Mouse (Mus musculus): Measurements from ENCODE around the gene Cntnap5b. TPM values are rescaled to one million over a fixed set of nuclear protein-coding genes. Genes with fewer than 3 reads are reported as not detected.

The Cntnap5b gene
- not detected in 2 replicates for polyA plus RNA-seq (2012; rRNA removed)

GRCm38 (mm10) chr1:99772614-99773013 is at the start of gene Cntnap5b:
Cntnap5b (plus strand) TSS chr1:99772765.

